Mouse (Mus musculus): ENCODE results near the gene Zap70. TPM values are rescaled to one million over a fixed set of nuclear protein-coding genes. Genes with fewer than 3 reads are reported as not detected.
"Not testable (repeated sequence)": the region's sequence is repeated elsewhere in the genome, so short reads cannot be mapped to it uniquely, and the experiment has no call there.

Gene Zap70
- polyA plus RNA-seq, 1 experiment from 2014 or later: 0.20 TPM

DNA sequence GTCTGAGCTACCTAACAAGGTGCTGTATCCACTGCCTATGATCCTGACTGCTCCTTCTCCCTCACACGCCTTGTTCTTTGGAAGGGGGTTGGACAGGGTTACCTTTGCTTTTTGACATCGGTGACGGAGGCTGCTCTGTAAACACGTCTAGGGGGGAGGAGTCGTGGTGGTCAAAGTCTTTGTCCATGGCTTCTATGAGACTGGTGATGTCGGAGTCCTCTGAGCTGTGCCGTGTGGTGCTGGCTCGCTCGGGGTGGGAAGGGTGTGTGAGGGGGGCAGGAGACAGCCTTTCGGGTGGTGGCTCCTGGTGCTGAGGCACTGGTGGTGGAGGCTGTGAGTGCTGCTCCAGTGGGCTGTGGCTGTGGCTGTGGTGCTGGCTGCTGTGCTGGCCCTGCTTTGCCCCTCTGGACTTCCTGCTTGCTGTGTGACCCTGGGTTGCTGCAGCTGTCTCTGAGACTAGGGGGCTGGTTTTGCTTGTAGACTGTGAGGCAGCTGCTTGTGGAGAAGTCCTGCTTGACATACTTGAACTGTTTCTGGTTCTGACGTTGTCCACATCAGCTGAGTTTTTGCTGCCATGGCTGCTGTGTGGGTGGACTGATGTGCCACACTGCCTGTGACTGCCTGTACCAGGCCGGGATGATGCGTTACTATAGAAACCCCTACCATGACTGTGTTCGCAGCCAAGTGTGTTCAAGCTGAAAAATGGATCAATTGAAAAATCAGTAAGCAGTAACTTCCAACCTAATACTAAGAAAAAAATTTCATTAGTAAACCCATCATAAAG is 46.4 kb downstream of the Zap70 start:
- Histone ChIP-seq H3K9ac (ENCODE audit: low read length) (no peak overlapping the region), H3K27ac (replicated peaks in 1 of 2; ENCODE audit: control insufficient read depth in 1 of 2, insufficient read depth in 1 of 2, low read depth in 2 of 2, low read length in 2 of 2) (no peak overlapping the region), H3K4me3 (ENCODE audit: control insufficient read depth in 1 of 2, insufficient read depth in 1 of 2, low read depth in 1 of 2, low read length in 2 of 2) (no peak overlapping the region), H3K4me1 (ENCODE audit: control insufficient read depth in 2 of 2, insufficient read depth in 2 of 2, low read length in 2 of 2) (no peaks in the 10 kb centered on the region; a peak in 1 of 4 replicates), H3K36me3 (ENCODE audit: control insufficient read depth, insufficient read depth, low read length) (peaks cover 96% of the 10 kb centered on the region), H3K27me3 (ENCODE audit: control insufficient read depth, insufficient read depth, low read length) (no peaks in the 10 kb centered on the region), H3K4me2 (ENCODE audit: low read length) (no peak overlapping the region), H3K9me3 (ENCODE audit: control insufficient read depth, low read length) (no peaks in the 10 kb centered on the region)
- WGBS: 93% methylated on average over 14 of the region's 14 CpGs
- ATAC-seq (ENCODE audit: insufficient number of reproducible peaks, insufficient read depth, low FRiP score, low read depth): no peak

DNA sequence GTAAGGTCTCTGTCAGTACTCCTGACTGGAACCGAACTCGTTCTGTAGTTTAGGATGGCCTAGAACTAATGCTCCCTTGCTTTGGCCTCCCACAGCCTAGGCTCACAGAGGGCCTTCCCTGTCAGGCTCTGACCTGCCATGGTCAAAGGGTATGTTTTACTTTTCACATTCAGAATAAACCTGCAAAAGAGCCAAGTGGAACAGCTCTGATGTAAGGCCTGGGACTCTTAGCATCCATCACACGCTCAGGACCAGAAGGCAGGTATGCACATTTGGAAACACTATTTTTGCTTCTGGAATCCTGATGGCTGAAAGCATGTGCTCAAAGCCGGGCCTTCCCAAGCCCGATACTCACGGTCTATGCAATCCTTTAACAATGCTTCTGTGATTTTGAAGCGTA is 50.2 kb downstream of the Zap70 start:
- no peak for ATAC-seq (ENCODE audit: insufficient number of reproducible peaks, insufficient read depth, low FRiP score, low read depth)
- 89% methylated on average over 7 of the region's 7 CpGs for WGBS
- no peaks in the 10 kb centered on the region for H3K27me3 ChIP-seq (ENCODE audit: control insufficient read depth, insufficient read depth, low read length)
- H3K4me2 ChIP-seq (ENCODE audit: low read length): no peak overlapping the region
- H3K36me3 ChIP-seq (ENCODE audit: control insufficient read depth, insufficient read depth, low read length): peaks cover 83% of the 10 kb centered on the region
- no peak overlapping the region for H3K27ac ChIP-seq (replicated peaks in 1 of 2; ENCODE audit: control insufficient read depth in 1 of 2, insufficient read depth in 1 of 2, low read depth in 2 of 2, low read length in 2 of 2)
- no peaks in the 10 kb centered on the region for H3K9me3 ChIP-seq (ENCODE audit: control insufficient read depth, low read length)
- H3K4me3 ChIP-seq (ENCODE audit: control insufficient read depth in 1 of 2, insufficient read depth in 1 of 2, low read depth in 1 of 2, low read length in 2 of 2): no peak overlapping the region
- H3K9ac ChIP-seq (ENCODE audit: low read length): no peak overlapping the region
- peaks cover 3 to 6% of the 10 kb centered on the region in 2 experiments; a peak in 2 of 4 replicates for H3K4me1 ChIP-seq (ENCODE audit: control insufficient read depth in 2 of 2, insufficient read depth in 2 of 2, low read length in 2 of 2)

DNA sequence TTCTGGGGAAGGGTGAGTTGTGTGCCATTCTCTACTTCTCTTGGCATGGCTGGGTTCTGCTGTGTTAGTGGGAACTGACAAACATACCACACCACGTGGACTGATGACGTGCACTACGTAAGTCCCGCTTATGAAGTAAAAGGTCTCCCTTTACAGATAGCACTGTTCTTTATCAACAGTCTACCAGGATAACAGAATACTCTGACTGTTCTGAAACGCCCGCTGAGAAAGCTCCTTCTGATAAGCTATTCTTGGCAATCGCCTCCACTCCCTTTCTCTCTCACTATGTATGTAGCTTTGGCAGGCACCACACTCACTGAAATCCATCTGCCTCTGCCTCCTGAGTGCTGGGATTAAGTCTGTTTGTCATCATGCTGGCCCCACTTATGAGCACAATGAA is 51.8 kb downstream of the Zap70 start:
- ATAC-seq (ENCODE audit: insufficient number of reproducible peaks, insufficient read depth, low FRiP score, low read depth): peak; percentile 59; the same call in 1 of the 2 replicates
- H3K27ac ChIP-seq (replicated peaks in 1 of 2; ENCODE audit: control insufficient read depth in 1 of 2, insufficient read depth in 1 of 2, low read depth in 2 of 2, low read length in 2 of 2): peak overlapping the region; percentile 39 to 47; a peak in 3 of 4 replicates
- H3K9me3 ChIP-seq (ENCODE audit: control insufficient read depth, low read length): no peaks in the 10 kb centered on the region
- H3K4me3 ChIP-seq (ENCODE audit: control insufficient read depth in 1 of 2, insufficient read depth in 1 of 2, low read depth in 1 of 2, low read length in 2 of 2): no peak overlapping the region
- peaks cover 83% of the 10 kb centered on the region for H3K36me3 ChIP-seq (ENCODE audit: control insufficient read depth, insufficient read depth, low read length)
- no peak overlapping the region for H3K9ac ChIP-seq (ENCODE audit: low read length)
- 0 out of 2 replicates have a peak overlapping the region, but pooled peaks have one; percentile 3 for H3K4me2 ChIP-seq (ENCODE audit: low read length)
- H3K4me1 ChIP-seq (ENCODE audit: control insufficient read depth in 2 of 2, insufficient read depth in 2 of 2, low read length in 2 of 2): peaks cover 3 to 6% of the 10 kb centered on the region in 2 experiments; a peak in 2 of 4 replicates
- WGBS: 11% methylated on average over 7 of the region's 7 CpGs
- H3K27me3 ChIP-seq (ENCODE audit: control insufficient read depth, insufficient read depth, low read length): no peaks in the 10 kb centered on the region

DNA sequence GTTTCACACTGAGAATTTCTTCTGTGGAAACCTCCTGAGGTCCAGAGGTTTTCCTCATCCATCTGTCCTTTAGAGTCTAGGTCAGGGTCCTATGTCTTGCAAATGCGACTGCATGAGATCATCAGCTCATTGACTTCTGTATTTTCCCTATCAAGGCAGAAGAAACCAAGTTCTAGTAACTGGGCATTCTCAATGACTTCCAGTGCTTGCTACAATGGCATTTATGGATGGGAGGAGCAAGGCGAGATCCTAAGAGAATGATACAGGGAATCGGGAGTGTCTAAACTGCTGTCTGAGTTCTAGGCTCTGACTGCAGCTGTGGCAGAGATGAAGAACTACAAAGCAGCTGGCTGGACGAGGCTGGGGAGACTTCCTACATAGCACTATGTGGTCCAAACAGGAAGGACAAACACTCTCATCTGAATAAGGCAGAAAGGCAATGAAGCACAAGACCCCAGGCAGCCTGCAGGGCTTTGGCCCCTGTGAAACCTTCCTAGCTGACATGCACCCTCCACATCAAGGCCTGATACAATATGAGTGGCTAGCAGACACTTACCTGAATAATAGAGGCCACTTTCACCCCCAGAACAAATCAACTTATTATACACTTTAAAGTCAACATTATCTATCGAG is 52.8 kb downstream of the Zap70 start:
- Histone ChIP-seq H3K4me1 (ENCODE audit: control insufficient read depth in 2 of 2, insufficient read depth in 2 of 2, low read length in 2 of 2) (peaks cover 3 to 6% of the 10 kb centered on the region in 2 experiments; a peak in 2 of 4 replicates), H3K4me2 (ENCODE audit: low read length) (no peak overlapping the region), H3K9me3 (ENCODE audit: control insufficient read depth, low read length) (no peaks in the 10 kb centered on the region), H3K27ac (replicated peaks in 1 of 2; ENCODE audit: control insufficient read depth in 1 of 2, insufficient read depth in 1 of 2, low read depth in 2 of 2, low read length in 2 of 2) (peak overlapping the region in 1 of 2 experiments; percentile 15; a peak in 1 of 4 replicates), H3K4me3 (ENCODE audit: control insufficient read depth in 1 of 2, insufficient read depth in 1 of 2, low read depth in 1 of 2, low read length in 2 of 2) (no peak overlapping the region), H3K9ac (ENCODE audit: low read length) (no peak overlapping the region), H3K36me3 (ENCODE audit: control insufficient read depth, insufficient read depth, low read length) (peaks cover 83% of the 10 kb centered on the region), H3K27me3 (ENCODE audit: control insufficient read depth, insufficient read depth, low read length) (no peaks in the 10 kb centered on the region)
- no peak for ATAC-seq (ENCODE audit: insufficient number of reproducible peaks, insufficient read depth, low FRiP score, low read depth)
- WGBS: 65% methylated on average over 5 of the region's 5 CpGs

DNA sequence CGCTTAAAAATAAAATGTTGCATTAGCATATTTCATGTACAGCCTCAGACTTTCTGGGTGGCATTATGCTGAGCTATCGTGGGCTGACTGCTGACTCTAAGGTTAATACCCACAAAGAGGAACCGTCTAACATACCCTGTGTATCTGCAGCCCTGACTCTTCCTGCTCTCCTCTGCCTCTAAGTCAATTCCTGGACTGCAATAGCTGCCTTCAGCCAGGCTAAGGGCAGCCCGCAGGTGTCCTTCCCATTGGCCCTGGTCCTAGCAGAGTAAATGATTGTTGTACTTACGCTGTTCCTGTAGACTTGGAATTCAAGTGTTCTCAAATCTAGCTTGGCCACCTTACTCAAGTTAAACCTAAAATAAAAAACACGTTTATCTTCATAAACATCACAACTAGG is 53.6 kb downstream of the Zap70 start:
- ATAC-seq (ENCODE audit: insufficient number of reproducible peaks, insufficient read depth, low FRiP score, low read depth): no peak
- no peaks in the 10 kb centered on the region for H3K27me3 ChIP-seq (ENCODE audit: control insufficient read depth, insufficient read depth, low read length)
- H3K4me1 ChIP-seq (ENCODE audit: control insufficient read depth in 2 of 2, insufficient read depth in 2 of 2, low read length in 2 of 2): peaks cover 3 to 6% of the 10 kb centered on the region in 2 experiments; a peak in 2 of 4 replicates
- H3K9me3 ChIP-seq (ENCODE audit: control insufficient read depth, low read length): no peaks in the 10 kb centered on the region
- H3K27ac ChIP-seq (replicated peaks in 1 of 2; ENCODE audit: control insufficient read depth in 1 of 2, insufficient read depth in 1 of 2, low read depth in 2 of 2, low read length in 2 of 2): no peak overlapping the region
- WGBS: 91% methylated on average over 6 of the region's 6 CpGs
- H3K36me3 ChIP-seq (ENCODE audit: control insufficient read depth, insufficient read depth, low read length): peaks cover 83% of the 10 kb centered on the region
- no peak overlapping the region for H3K4me3 ChIP-seq (ENCODE audit: control insufficient read depth in 1 of 2, insufficient read depth in 1 of 2, low read depth in 1 of 2, low read length in 2 of 2)
- H3K9ac ChIP-seq (ENCODE audit: low read length): no peak overlapping the region
- H3K4me2 ChIP-seq (ENCODE audit: low read length): no peak overlapping the region

DNA sequence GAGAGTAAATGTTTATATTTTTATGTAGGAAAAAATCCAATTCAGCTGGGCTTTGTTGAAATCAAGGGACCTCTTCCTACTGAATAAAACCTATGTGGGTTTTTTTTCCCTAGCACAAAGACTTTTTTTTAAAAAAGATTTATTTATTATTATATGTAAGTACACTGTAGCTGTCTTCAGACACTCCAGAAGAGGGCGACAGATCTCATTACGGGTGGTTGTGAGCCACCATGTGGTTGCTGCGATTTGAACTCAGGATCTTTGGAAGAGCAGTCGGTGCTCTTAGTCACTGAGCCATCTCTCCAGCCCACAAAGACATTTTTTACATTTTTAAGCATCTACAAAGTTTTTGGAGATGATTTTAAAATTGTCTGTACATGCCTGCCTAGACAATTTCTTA is 60.3 kb downstream of the Zap70 start:
- peaks cover 94% of the 10 kb centered on the region for H3K36me3 ChIP-seq (ENCODE audit: control insufficient read depth, insufficient read depth, low read length)
- not testable (repeated sequence) for H3K4me3 ChIP-seq (ENCODE audit: control insufficient read depth in 1 of 2, insufficient read depth in 1 of 2, low read depth in 1 of 2, low read length in 2 of 2); H3K4me2 ChIP-seq (ENCODE audit: low read length); H3K9me3 ChIP-seq (ENCODE audit: control insufficient read depth, low read length); H3K27ac ChIP-seq (replicated peaks in 1 of 2; ENCODE audit: control insufficient read depth in 1 of 2, insufficient read depth in 1 of 2, low read depth in 2 of 2, low read length in 2 of 2); H3K4me1 ChIP-seq (ENCODE audit: control insufficient read depth in 2 of 2, insufficient read depth in 2 of 2, low read length in 2 of 2); ATAC-seq (ENCODE audit: insufficient number of reproducible peaks, insufficient read depth, low FRiP score, low read depth); H3K27me3 ChIP-seq (ENCODE audit: control insufficient read depth, insufficient read depth, low read length); H3K9ac ChIP-seq (ENCODE audit: low read length)
- 84% methylated on average over 4 of the region's 4 CpGs for WGBS

DNA sequence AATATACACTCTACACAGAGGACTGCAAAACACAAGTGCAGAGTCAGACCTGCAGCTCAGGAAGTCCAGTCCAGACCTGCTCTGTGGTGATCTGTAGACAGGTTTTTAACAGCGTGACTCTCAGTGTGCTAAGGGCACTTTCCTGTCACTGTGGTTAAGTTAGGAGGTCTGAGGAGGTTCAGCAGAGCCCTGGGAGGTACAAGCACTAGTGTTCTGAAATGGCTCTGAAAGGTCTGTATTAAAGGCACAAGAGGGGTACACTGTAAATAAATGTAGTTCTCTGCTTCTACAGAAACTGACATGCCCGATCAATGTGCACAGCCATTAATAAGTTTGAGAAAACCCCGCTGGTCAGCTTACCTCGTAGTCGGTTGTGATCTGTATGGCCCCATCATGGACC is 62.8 kb downstream of the Zap70 start:
- H3K4me3 ChIP-seq (ENCODE audit: control insufficient read depth in 1 of 2, insufficient read depth in 1 of 2, low read depth in 1 of 2, low read length in 2 of 2): no peak overlapping the region
- no peaks in the 10 kb centered on the region for H3K4me1 ChIP-seq (ENCODE audit: control insufficient read depth in 2 of 2, insufficient read depth in 2 of 2, low read length in 2 of 2)
- H3K9me3 ChIP-seq (ENCODE audit: control insufficient read depth, low read length): no peaks in the 10 kb centered on the region
- ATAC-seq (ENCODE audit: insufficient number of reproducible peaks, insufficient read depth, low FRiP score, low read depth): no peak
- H3K27me3 ChIP-seq (ENCODE audit: control insufficient read depth, insufficient read depth, low read length): no peaks in the 10 kb centered on the region
- no peak overlapping the region for H3K9ac ChIP-seq (ENCODE audit: low read length)
- no peak overlapping the region for H3K27ac ChIP-seq (replicated peaks in 1 of 2; ENCODE audit: control insufficient read depth in 1 of 2, insufficient read depth in 1 of 2, low read depth in 2 of 2, low read length in 2 of 2)
- H3K36me3 ChIP-seq (ENCODE audit: control insufficient read depth, insufficient read depth, low read length): peaks cover 92% of the 10 kb centered on the region
- H3K4me2 ChIP-seq (ENCODE audit: low read length): no peak overlapping the region
- WGBS: 92% methylated on average over 5 of the region's 5 CpGs

Measured in heart, embryonic 14.5 days (tissue).